Mouse (Mus musculus) megakaryocyte progenitor cell, adult 5-6 weeks (primary cell): ENCODE results near the gene Olfml2b. TPM values are rescaled to one million over a fixed set of nuclear protein-coding genes. Genes with fewer than 3 reads are reported as not detected.

ENCODE experiments used
- ATAC-seq: replicated peaks from 2 replicates; pipeline ENCODE4 v1.8.0; 2016; ENCODE audit warnings: mild to moderate bottlenecking, moderate TSS enrichment, inconsistent platforms; ENCODE audit not compliant: poor library complexity
- total RNA-seq, 2 experiments: library from RNA; stranded (forward) in 1 of 2; stranded (reverse) in 1 of 2; fragments of 157-497, 149-512 nt in 1 of 2; fragments of 200-1000 nt in 1 of 2; gene quantifications; 2 replicates each; pipeline versions ENCODE4 v1.2.3 to v1.2.4; 2015 to 2017

The Olfml2b gene
- 0.67 and 1.3 TPM in 2 replicates for total RNA-seq (2015)
- 1.8 and 2.0 TPM in 2 replicates for total RNA-seq (2017)

- ATAC-seq, result peak; percentile 96
Observed at GRCm38 (mm10) chr1:170644255-170645205, at the start of gene Olfml2b. Gene Olfml2b, plus strand, starts transcription at chr1:170644532.

DNA sequence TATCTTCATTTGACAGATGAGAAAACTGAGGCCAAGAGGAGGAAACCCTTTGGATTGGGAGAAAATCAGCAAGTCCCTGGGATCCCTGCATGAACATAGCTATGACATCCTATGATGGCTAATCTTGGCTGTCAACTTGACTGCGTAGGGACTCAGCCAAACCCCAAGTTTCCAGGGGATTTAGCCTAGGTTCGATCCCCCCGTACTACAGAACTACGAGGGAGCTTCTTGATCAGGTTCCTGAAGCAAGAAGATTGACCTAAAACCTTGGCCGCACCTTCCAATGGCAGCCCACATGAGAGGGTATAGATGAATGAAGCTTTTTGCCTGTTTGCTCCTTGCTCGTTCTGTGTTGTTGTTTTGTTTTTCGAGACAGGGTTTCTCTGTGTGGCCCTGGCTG is 49.8 kb upstream of the Olfml2b start:
- no peak for ATAC-seq

- ATAC-seq, result no peak
Observed at GRCm38 (mm10) chr1:170605228-170606001, 38.9 kb upstream of the Olfml2b start.

DNA sequence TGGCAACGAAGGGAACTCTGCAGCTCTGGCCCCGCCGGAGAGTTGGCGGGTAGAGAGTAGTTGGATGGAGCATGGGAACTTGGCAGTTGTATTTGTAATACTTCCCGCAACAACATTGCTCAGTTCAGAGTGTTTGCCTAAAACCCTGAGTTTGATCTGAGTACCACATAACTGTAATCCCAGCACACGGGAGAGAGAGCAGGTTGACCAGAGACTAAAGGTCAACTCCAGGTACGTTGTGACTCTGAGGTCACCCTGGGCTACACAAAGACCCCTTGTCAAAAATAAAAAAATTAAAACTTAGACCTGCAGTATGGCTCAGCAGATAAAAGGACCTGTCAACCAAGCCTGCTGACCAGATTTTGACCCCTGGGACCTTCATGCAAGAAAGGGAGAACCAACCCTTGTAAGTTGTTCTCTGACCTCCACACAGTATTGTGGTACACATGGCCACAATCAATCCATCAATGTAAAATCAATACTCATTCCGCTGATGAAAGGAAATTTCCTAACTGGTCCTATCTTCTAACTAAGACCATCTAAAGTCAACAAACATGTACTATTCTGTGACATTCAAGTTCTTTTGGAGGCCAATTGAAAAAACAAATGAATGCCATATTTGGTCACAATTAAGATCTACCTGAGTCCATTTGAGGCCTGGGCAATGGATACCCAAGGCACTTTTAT is 37.0 kb upstream of the Olfml2b start:
- ATAC-seq, result no peak

DNA sequence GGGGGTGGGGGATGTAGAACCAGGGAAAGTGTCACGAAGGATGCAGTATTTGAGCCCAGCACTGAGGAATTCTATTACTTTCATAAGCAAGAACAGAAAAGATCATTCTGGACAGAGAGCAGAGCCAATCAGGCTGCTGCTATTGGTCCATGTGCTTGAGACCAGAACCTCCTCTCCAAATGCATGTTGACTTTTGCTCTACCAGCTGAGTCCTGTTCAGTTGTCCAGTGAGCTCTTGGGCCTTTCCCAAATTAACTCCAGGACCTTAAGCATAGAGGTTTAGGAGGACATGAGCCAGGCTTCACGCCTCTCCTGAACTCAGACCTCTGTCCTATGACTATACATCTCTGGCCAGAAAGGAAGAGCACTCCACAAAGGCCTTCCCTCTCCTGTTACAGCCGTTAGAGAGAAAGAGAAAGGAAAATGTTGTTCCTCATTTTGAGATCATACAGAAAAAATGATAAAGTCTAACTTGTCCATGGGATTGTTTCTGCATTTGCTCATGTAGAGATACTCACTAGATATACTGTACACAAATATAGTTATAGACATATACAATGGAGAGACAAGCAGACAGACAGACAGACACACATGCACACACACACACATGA is 35.8 kb upstream of the Olfml2b start:
- peak; percentile 20; the same call in 1 of the 2 replicates for ATAC-seq

DNA sequence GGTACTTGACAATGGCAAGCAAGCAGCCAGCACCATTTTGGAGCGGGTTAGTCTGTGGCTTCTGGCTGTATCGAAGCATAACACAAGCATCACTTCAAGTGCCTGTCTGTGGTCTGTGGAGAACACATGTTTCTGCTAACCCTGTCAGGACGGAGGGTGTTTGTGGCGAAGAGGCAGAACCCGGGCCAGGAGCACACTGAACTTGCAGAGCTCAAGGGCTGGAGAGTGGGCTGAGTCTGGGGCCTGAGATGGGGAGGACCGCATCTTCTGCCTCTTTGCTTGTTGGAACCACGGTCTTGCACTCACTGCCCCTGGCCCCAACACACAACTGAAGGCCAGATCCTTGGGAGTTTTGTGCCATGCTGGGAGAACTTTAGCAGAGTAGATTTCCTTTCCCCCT is 34.5 kb upstream of the Olfml2b start:
- ATAC-seq, result peak; percentile 69

DNA sequence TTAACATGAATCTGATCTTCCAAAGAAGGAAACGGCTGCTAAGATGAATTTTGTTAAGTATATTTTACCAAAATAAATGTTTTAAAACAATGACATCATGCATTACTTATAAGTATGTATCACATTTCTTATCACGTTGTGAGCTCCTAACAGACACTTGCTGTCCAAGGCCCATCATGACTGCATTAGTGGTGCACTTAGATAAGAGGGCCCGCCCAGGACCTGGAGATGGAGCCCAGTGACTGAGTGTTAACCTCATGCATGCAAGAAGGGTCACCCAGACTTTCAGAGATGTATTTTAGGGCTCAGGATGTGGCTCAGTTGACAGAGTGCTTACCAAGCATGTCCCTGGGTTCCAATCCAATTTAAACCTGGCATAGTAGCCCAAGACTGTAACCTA is 34.0 kb upstream of the Olfml2b start:
- ATAC-seq, result peak; percentile 86

DNA sequence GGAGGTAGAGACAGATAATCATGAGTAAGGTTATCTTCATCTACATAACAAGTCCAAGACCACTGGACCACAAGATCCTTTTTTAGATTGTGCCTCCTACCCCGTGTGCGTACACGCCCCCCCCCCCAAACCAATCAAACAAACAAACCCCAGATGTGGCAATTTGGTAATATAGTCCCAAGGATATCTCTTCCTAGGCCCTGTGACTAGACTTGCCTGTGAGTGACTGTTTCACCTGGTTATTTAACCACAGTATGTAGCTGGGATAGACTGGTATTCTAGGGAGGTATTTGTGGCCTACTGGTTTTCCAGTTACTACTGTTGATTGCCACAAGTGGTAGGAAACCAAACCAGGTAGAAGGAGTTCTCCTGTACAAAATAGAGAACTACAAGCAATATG is 33.6 kb upstream of the Olfml2b start:
- ATAC-seq, result no peak

- ATAC-seq, result no peak
Observed at GRCm38 (mm10) chr1:170611631-170612030, 32.7 kb upstream of the Olfml2b start.

DNA sequence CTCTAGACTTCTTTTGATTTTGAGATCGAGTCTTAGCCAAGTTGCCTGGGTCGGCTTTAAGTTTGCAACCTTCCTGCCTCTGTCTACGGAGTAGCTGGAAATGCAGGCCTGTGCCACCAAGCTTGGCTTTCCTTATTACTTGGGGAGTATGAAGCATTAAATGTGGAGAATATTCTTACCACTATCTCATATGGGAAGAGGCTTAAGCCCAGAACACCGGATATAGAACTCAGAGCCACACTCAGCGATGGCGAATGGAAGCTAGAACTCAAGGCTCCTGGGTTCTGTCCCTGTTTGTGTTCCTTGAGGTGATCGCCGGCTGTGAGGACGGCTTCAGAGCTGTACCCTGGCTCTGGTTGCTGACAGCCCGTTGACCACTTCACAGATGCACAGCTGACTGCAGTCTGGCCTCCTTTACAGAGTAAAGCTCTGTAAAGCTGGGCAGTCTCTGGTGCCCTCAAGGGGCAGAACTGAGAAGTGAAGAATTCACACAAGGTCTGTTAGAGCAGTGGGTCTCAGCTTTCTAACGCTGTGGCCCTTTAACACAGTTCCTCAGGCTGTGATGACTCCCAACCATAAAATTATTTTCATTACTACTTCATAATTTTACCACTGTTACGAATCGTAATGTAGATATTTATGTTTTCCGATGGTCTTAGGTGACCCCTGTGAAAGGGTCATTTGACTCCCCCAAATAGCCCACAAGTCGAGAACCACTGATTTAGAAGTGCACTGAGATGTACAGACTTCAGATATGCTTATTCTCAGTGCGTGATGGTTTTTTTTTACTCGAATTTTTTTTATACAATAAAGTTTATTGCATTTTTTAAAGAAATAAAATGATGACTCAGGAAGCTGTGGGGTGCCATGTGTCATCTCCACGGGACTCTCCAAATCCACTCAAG is 31.1 kb upstream of the Olfml2b start:
- ATAC-seq, result peak; percentile 72

- peak; percentile 21 for ATAC-seq
Observed at GRCm38 (mm10) chr1:170619686-170620374, 24.5 kb upstream of the Olfml2b start.

DNA sequence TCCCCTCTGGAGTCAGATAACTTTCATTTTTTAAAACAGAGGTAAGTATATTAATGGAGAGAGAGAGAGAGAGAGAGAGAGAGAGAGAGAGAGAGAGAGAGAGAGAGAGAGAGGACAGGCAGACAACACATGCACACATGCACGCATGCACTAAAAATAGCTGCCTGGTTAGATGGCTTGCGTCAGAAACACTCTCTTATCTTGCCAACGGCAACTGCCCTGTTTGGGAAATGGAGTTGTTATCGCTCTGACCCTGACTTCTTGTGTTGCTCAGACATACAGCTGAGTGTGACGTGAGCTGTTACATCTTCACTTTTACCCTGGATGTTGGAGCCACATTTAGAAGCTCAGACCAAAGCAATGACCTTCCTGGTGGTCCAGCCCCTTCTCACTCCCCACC is 21.4 kb upstream of the Olfml2b start:
- ATAC-seq, result peak; percentile 99

- ATAC-seq, result no peak
Observed at GRCm38 (mm10) chr1:170623432-170623831, 20.9 kb upstream of the Olfml2b start.

DNA sequence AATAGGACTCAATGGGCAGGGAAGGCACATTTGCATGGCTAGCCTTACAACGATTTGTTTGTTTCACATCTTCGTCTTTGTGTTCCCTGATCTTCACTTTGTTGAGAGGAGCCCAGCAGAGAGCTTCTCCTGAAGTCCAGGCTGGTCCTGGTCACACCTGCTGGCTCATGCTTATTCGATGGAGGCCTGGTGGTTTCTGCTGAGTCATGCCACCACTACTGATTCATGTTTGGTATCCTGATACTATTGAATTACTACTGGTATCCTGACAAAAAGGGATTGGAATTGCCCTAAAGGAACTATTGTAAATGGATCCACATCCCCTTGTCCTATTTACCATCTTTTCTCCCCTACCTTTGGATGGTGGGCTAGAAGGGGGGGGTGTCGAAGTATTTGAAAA is 13.8 kb upstream of the Olfml2b start:
- no peak for ATAC-seq

- ATAC-seq, result no peak
Observed at GRCm38 (mm10) chr1:170631571-170631970, 12.8 kb upstream of the Olfml2b start.

GRCm38 (mm10) chr1:170632385-170632784 is 11.9 kb upstream of the Olfml2b start:
- peak; percentile 100 for ATAC-seq

DNA sequence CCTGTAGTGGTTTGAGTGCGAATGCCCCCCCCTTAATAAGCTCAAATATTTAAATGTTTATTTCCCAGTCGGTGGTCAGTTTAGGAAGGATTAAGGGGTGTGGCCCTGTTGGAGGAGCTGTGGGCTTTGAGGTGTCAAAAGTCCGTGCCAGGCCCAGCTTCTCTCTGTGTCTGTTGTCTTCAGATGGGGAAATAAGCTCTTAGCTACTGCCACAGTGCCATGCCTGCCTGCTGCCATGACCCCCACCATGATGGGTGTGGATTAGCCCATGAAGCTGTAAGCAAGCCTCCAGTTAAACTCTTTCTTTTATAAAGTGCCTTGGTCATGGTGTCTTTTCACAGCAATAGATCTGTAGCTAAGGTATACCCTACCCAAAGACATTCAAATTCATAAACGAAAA is 11.5 kb upstream of the Olfml2b start:
- no peak for ATAC-seq

DNA sequence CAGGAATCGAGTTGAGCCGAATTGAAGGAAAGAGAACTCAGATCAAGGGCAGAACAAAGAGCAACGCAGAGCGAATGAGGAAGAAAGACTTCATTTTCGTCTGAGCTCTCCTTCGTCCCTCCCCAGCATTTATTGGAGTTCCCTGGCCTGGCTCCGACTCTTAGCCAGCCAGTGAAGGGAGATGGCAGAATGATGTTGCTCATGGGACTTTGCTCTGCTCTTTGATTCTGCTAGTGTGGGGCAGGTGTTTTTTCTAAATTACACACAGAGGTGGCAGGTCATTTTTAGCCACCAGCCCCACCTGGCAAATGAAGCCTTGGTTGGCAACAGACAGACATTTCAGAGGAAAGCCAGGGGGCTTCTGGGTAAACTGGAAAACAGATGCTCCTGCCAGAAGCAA is 5.4 kb upstream of the Olfml2b start:
- ATAC-seq, result no peak
